In genomic region chr9:62155821-62156220, GRCm38 (mm10) we compare ENCODE assay signal across 17 mouse cellular contexts. TPM values are rescaled to one million over a fixed set of nuclear protein-coding genes. Genes with fewer than 3 reads are reported as not detected.
DNase-seq lines count a peak whose midpoint lies in the region; ATAC-seq and TF ChIP-seq lines count a peak whose summit lies in the region.
"Had no signal": no experiment of that assay in that cellular context is flagged by ENCODE, and none has a peak within 500 bp of the region (broad histone marks: within the 10 kb centered on the region; RNA-seq: fewer than 3 reads in every experiment).

No protein-coding gene starts in this region.

- no peak overlapping the region for H3K27ac ChIP-seq in liver, adult 2 months (replicated peaks; ENCODE audit: insufficient read depth, low read depth, low read length)
- H3K27ac ChIP-seq in liver, embryonic 12.5 days, result no peak overlapping the region
- H3K27ac ChIP-seq: embryonic facial prominence, embryonic 12.5 days; hindbrain, embryonic 15.5 days had no signal

- DNase-seq in cerebellum, postnatal 10 days, result peak; percentile 40 to 41
- peak; percentile 93 for DNase-seq in liver, adult 2 months (ENCODE audit: extremely low read depth, low read depth, low spot score)
- DNase-seq in brain, adult 2 months (ENCODE audit: low read depth, low spot score), result peak; percentile 33
- no peak for DNase-seq in spleen, postnatal 10 days (ENCODE audit: low spot score in 2 of 2)
- DNase-seq: adrenal gland, postnatal 10 days; cerebellum, adult 11 months; cerebellum, adult 8-10 months; gastrocnemius, postnatal 14 days had no signal

- WGBS in liver, adult 2 months, result 18% methylated on average over 4 of the region's 4 CpGs
- 42% methylated on average over 4 of the region's 4 CpGs for WGBS in liver, embryonic 12.5 days (ENCODE audit: insufficient replicate concordance)

- H3K4me3 ChIP-seq in liver, adult 2 months (ENCODE audit: insufficient read depth, low read depth, low read length), result no peak overlapping the region
- H3K4me3 ChIP-seq in liver, embryonic 12.5 days, result no peak overlapping the region
- H3K4me3 ChIP-seq: embryonic facial prominence, embryonic 12.5 days; heart, embryonic 12.5 days; hindbrain, embryonic 10.5 days; hindbrain, embryonic 15.5 days had no signal

- H3K9me3 ChIP-seq in liver, embryonic 12.5 days (replicated peaks), result no peaks in the 10 kb centered on the region
- H3K9me3 ChIP-seq: embryonic facial prominence, embryonic 12.5 days; heart, embryonic 12.5 days; hindbrain, embryonic 10.5 days; hindbrain, embryonic 15.5 days had no signal

- no peak for ATAC-seq in cerebellum, adult (ENCODE audit: insufficient number of reproducible peaks, low FRiP score, low TSS enrichment)
- no peak for ATAC-seq in liver, embryonic 12.5 days
- ATAC-seq: forebrain, embryonic 16.5 days; inflammation-experienced regulatory T-cells, adult 6 months; intestine, postnatal 0 days had no signal

- no peaks in the 10 kb centered on the region for H3K27me3 ChIP-seq in liver, adult 2 months (ENCODE audit: control insufficient read depth, insufficient read depth, low read length)
- no peaks in the 10 kb centered on the region for H3K27me3 ChIP-seq in liver, embryonic 12.5 days (replicated peaks)
- H3K27me3 ChIP-seq: embryonic facial prominence, embryonic 12.5 days; heart, embryonic 12.5 days; hindbrain, embryonic 15.5 days had no signal

- no peak for TF ChIP-seq POLR2A in liver, adult 2 months (IDR thresholded peaks at IDR 0.05; ENCODE audit: extremely low read depth, insufficient read depth, low read length)

- no peaks in the 10 kb centered on the region for H3K36me3 ChIP-seq in liver, adult 2 months (ENCODE audit: control insufficient read depth, insufficient read depth, low read length)
- H3K36me3 ChIP-seq in liver, embryonic 12.5 days, result no peaks in the 10 kb centered on the region
- H3K36me3 ChIP-seq: embryonic facial prominence, embryonic 12.5 days; heart, embryonic 12.5 days; hindbrain, embryonic 10.5 days; hindbrain, embryonic 15.5 days had no signal

- H3K9ac ChIP-seq in liver, adult 2 months (ENCODE audit: low read depth, low read length), result no peak overlapping the region
- H3K9ac ChIP-seq in liver, embryonic 12.5 days, result no peak overlapping the region
- H3K9ac ChIP-seq: embryonic facial prominence, embryonic 12.5 days; heart, embryonic 12.5 days; hindbrain, embryonic 15.5 days had no signal

- peaks cover 6% of the 10 kb centered on the region for H3K4me1 ChIP-seq in liver, adult 2 months (ENCODE audit: control insufficient read depth, insufficient read depth, low read length)
- H3K4me1 ChIP-seq in liver, embryonic 12.5 days, result no peaks in the 10 kb centered on the region

- no peak overlapping the region for H3K4me2 ChIP-seq in liver, embryonic 12.5 days
- H3K4me2 ChIP-seq: embryonic facial prominence, embryonic 12.5 days; heart, embryonic 12.5 days; hindbrain, embryonic 15.5 days had no signal

- no peaks in the 10 kb centered on the region for H3K79me2 ChIP-seq in liver, adult 2 months (ENCODE audit: control insufficient read depth, insufficient read depth, low read length)

- no peak for TF ChIP-seq CTCF in liver, adult 2 months (IDR thresholded peaks at IDR 0.05; ENCODE audit: low read depth, low read length)

RNA-seq across cellular contexts. Expression of gene Glce, which starts 33.4 kb away (rescaled TPM):
- 18.3 and 24.3 TPM in 2 replicates for total RNA-seq in liver, adult 2 months (2014; rRNA removed)
- polyA plus RNA-seq in liver, adult 2 months (2012; rRNA removed), result 3.0 and 4.6 TPM in 2 replicates
- 7.8 TPM in 2 replicates for polyA plus RNA-seq in liver, embryonic 12.5 days (2016; fragmentation: Nextera tagmentation; extraction: Ambion mirVana)

Comparison
In these comparisons a context has a peak if more than half of its experiments do, and no peak if none do; other contexts are left out.
1. DNase-seq: peak in cerebellum, postnatal 10 days (2 of 2), liver, adult 2 months (single experiment) and brain, adult 2 months (single experiment); none in spleen, postnatal 10 days (0 of 2).